ENCODE assay signal across 8 mouse cellular contexts in genomic region chr10:93160807-93161510, GRCm38 (mm10). TPM values are rescaled to one million over a fixed set of nuclear protein-coding genes. Genes with fewer than 3 reads are reported as not detected.
DNase-seq lines count a peak whose midpoint lies in the region; ATAC-seq and TF ChIP-seq lines count a peak whose summit lies in the region.

Cdk17 (plus strand) TSS chr10:93160875.

- H3K36me3 ChIP-seq in intestine, embryonic 15.5 days: no peaks in the 10 kb centered on the region
- H3K36me3 ChIP-seq in midbrain, embryonic 11.5 days (ENCODE audit: control insufficient read depth, insufficient read depth, low read length): no peaks in the 10 kb centered on the region
- no peaks in the 10 kb centered on the region for H3K36me3 ChIP-seq in small intestine, adult 2 months (ENCODE audit: control insufficient read depth, insufficient read depth, low read length)

- intact Hi-C loops in gastrocnemius, postnatal 36 days (cut with DNase I): loop anchor here (2.0 to 5.0 kb wide), 3 partner anchors 76 to 266 kb away; no protein-coding TSS in a partner anchor
- intact Hi-C loops in left cerebral cortex, postnatal 4 days (cut with DNase I): loop anchor here (5.0 to 10.0 kb wide), 3 partner anchors 54 to 116 kb away; no protein-coding TSS in a partner anchor

- TF ChIP-seq CTCF in small intestine, adult 2 months (IDR thresholded peaks at IDR 0.05; ENCODE audit: extremely low read depth, insufficient read length, insufficient replicate concordance, low read depth, low read length): no peak

- H3K4me3 ChIP-seq in intestine, embryonic 15.5 days (replicated peaks): peak within 1 kb of the TSS; percentile 84
- H3K4me3 ChIP-seq in midbrain, embryonic 11.5 days (ENCODE audit: low read depth, low read length): peak within 1 kb of the TSS; percentile 95
- H3K4me3 ChIP-seq in small intestine, adult 2 months (ENCODE audit: low read depth, low read length): peak within 1 kb of the TSS; percentile 96

- peak within 1 kb of the TSS; percentile 75 for H3K4me2 ChIP-seq in intestine, embryonic 15.5 days (replicated peaks)
- H3K4me2 ChIP-seq in midbrain, embryonic 11.5 days: peak within 1 kb of the TSS; percentile 70

- H3K4me1 ChIP-seq in intestine, embryonic 15.5 days (replicated peaks): peaks cover 6% of the 10 kb centered on the region; the same call in 1 of the 2 replicates
- H3K4me1 ChIP-seq in midbrain, embryonic 11.5 days (ENCODE audit: control insufficient read depth, insufficient read depth, low read length): peaks cover 27% of the 10 kb centered on the region
- H3K4me1 ChIP-seq in small intestine, adult 2 months (ENCODE audit: control insufficient read depth, insufficient read depth, insufficient read length, low read length): no peaks in the 10 kb centered on the region; the same call in 1 of the 2 replicates

- H3K9ac ChIP-seq in intestine, embryonic 15.5 days: peak within 1 kb of the TSS; percentile 86
- H3K9ac ChIP-seq in midbrain, embryonic 11.5 days (ENCODE audit: low read length): peak within 1 kb of the TSS; percentile 98

- H3K9me3 ChIP-seq in intestine, embryonic 15.5 days: no peaks in the 10 kb centered on the region
- H3K9me3 ChIP-seq in midbrain, embryonic 11.5 days (ENCODE audit: control insufficient read depth, low read length): no peaks in the 10 kb centered on the region

- H3K27me3 ChIP-seq in intestine, embryonic 15.5 days (replicated peaks): no peaks in the 10 kb centered on the region
- H3K27me3 ChIP-seq in midbrain, embryonic 11.5 days (ENCODE audit: control insufficient read depth, insufficient read depth, low read length): no peaks in the 10 kb centered on the region
- no peaks in the 10 kb centered on the region for H3K27me3 ChIP-seq in small intestine, adult 2 months (ENCODE audit: control insufficient read depth, insufficient read depth, low read length)

- DNase-seq in adrenal gland, adult 18-20 months (ENCODE audit: low spot score in 2 of 2): peak; percentile 69 to 72
- DNase-seq in embryo, embryonic 11.5 days (ENCODE audit: low read depth, low spot score): peak; percentile 41
- peak; percentile 42 to 70 for DNase-seq in gastrocnemius, postnatal 36 days
- DNase-seq in left cerebral cortex, postnatal 4 days: peak; percentile 66
- DNase-seq in midbrain, embryonic 11.5 days (ENCODE audit: low spot score, missing footprints): peak; percentile 96
- DNase-seq in MN1 (ENCODE audit: low spot score): no peak

- TF ChIP-seq POLR2A in small intestine, adult 2 months (IDR thresholded peaks at IDR 0.05; ENCODE audit: low read depth, low read length): no peak

- ATAC-seq in intestine, embryonic 15.5 days: peak; percentile 80
- ATAC-seq in midbrain, embryonic 11.5 days (ENCODE audit: low FRiP score): peak; percentile 80

- WGBS in intestine, embryonic 15.5 days: under 1% methylated on average over 97 of the region's 97 CpGs
- under 1% methylated on average over 85 of the region's 97 CpGs for WGBS in midbrain, embryonic 11.5 days
- WGBS in small intestine, adult 2 months: 1% methylated on average over 97 of the region's 97 CpGs

- H3K27ac ChIP-seq in intestine, embryonic 15.5 days: peak within 1 kb of the TSS; percentile 99
- peak within 1 kb of the TSS; percentile 99 for H3K27ac ChIP-seq in midbrain, embryonic 11.5 days (ENCODE audit: low read depth, low read length)
- H3K27ac ChIP-seq in small intestine, adult 2 months (ENCODE audit: insufficient read depth, low read depth, low read length): peak within 1 kb of the TSS; percentile 76

RNA-seq across cellular contexts. Expression of gene Cdk17, which starts in this region (rescaled TPM):
- 10 to 100 TPM; 24.6 to 29.4 TPM for total RNA-seq in adrenal gland, adult 18-20 months (2021)
- 1 to 10 TPM; 4.5 to 7.0 TPM for total RNA-seq in gastrocnemius, postnatal 36 days (2021)
- polyA plus RNA-seq in intestine, embryonic 15.5 days (2015; fragmentation: Nextera tagmentation; extraction: Ambion mirVana): 13.6 and 14.0 TPM in 2 replicates
- total RNA-seq in left cerebral cortex, postnatal 4 days (2021): 100 to 1,000 TPM; 102 to 106 TPM
- polyA plus RNA-seq in midbrain, embryonic 11.5 days (2014; fragmentation: Nextera tagmentation; extraction: Ambion mirVana): 36.8 and 40.3 TPM in 2 replicates
- polyA plus RNA-seq in small intestine, adult 2 months (2012; rRNA removed): 4.3 and 5.2 TPM in 2 replicates
